Mouse (Mus musculus) monocyte, adult 2 months (primary cell): ENCODE data around the gene F13a1.
A peak's percentile ranks its signal among the peaks of the same experiment; 100 is the strongest.

ENCODE experiments used
- DNase-seq, 2 experiments: peaks; one replicate each; pipeline ENCODE4 v3.0.0; 2022; ENCODE audit warnings: low spot score in 2 of 2, low read depth in 1 of 2

Gene F13a1

GRCm38 (mm10) chr13:37050126-37050525, at the start of gene F13a1:
F13a1 (minus strand) TSS chr13:37050244.
- no peak for DNase-seq

- no peak for DNase-seq
Observed at GRCm38 (mm10) chr13:37091620-37092019, 41.6 kb upstream of the F13a1 start.

GRCm38 (mm10) chr13:37089104-37089503, 39.1 kb upstream of the F13a1 start:
- no peak for DNase-seq

GRCm38 (mm10) chr13:37081506-37082241, 31.6 kb upstream of the F13a1 start:
- DNase-seq, result no peak

- no peak for DNase-seq
Observed at GRCm38 (mm10) chr13:37071390-37071789, 21.3 kb upstream of the F13a1 start.

- no peak for DNase-seq
Observed at GRCm38 (mm10) chr13:37070824-37071223, 20.8 kb upstream of the F13a1 start.

GRCm38 (mm10) chr13:37060810-37061209, 10.8 kb upstream of the F13a1 start:
- no peak for DNase-seq

- DNase-seq, result peak; percentile 64 to 79
Observed at GRCm38 (mm10) chr13:37056662-37057061, 6.6 kb upstream of the F13a1 start.

- DNase-seq, result no peak
Observed at GRCm38 (mm10) chr13:37049631-37050030, 413 bp downstream of the F13a1 start.

- no peak for DNase-seq
Observed at GRCm38 (mm10) chr13:37049018-37049417, 1.0 kb downstream of the F13a1 start.

- no peak for DNase-seq
Observed at GRCm38 (mm10) chr13:37045005-37045404, 5.0 kb downstream of the F13a1 start.

- DNase-seq, result no peak
Observed at GRCm38 (mm10) chr13:37034745-37035144, 15.3 kb downstream of the F13a1 start.

GRCm38 (mm10) chr13:37025996-37026579, 24.0 kb downstream of the F13a1 start:
- no peak for DNase-seq

- DNase-seq, result no peak
Observed at GRCm38 (mm10) chr13:37021575-37021974, 28.5 kb downstream of the F13a1 start.

GRCm38 (mm10) chr13:37010771-37011170, 39.3 kb downstream of the F13a1 start:
- DNase-seq, result peak in 1 of 2 experiments; percentile 14

- no peak for DNase-seq
Observed at GRCm38 (mm10) chr13:37006224-37006623, 43.8 kb downstream of the F13a1 start.

- no peak for DNase-seq
Observed at GRCm38 (mm10) chr13:36999210-36999705, 50.8 kb downstream of the F13a1 start.

GRCm38 (mm10) chr13:36993593-36993992, 56.5 kb downstream of the F13a1 start:
- DNase-seq, result no peak

GRCm38 (mm10) chr13:36988392-36988791, 61.7 kb downstream of the F13a1 start:
- DNase-seq, result no peak

- no peak for DNase-seq
Observed at GRCm38 (mm10) chr13:36973016-36973415, 77.0 kb downstream of the F13a1 start.

- no peak for DNase-seq
Observed at GRCm38 (mm10) chr13:36972226-36972625, 77.8 kb downstream of the F13a1 start.

- no peak for DNase-seq
Observed at GRCm38 (mm10) chr13:36962926-36963325, 87.1 kb downstream of the F13a1 start.

GRCm38 (mm10) chr13:36958996-36959395, 91.0 kb downstream of the F13a1 start:
- DNase-seq, result no peak
